Mouse (Mus musculus) CH12F3 (cell line): ENCODE data around the gene Sowahb.

Experiments used
- in situ Hi-C: fragments of 300-500 bp; cut with MboI; formaldehyde crosslinking; loops from 2 replicates; pipeline ENCODE4 v1.14.3; 2020; ENCODE audit warnings: low sequenced_read_pairs

Sowahb gene

DNA sequence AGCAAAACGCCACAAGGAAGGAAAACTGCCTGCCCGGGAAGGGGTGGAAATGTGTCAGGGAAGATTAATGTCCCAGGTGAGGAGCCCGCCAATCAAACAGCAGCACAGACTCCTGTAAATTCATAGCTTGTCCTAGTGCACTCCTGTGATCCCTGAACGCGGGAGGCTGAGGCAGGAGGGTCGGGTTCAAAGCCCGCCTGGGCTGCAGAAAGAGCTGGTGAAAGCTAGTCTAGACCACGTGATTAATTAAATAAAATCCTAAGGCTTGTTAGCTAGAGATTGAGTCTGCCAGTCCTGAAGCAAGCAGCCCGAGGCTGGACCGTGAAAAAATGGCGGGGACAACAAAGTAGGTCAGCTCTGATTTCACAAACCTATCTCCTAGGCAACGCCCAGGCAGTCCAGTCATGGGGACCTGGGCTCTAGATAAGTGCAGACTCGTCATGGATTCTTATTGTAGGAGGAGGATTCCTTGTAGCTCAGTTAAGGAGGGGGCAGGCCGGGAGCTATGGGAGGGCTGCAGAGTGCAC is 38.9 kb downstream of the Sowahb start:
- in situ Hi-C loops, result no loop called here

DNA sequence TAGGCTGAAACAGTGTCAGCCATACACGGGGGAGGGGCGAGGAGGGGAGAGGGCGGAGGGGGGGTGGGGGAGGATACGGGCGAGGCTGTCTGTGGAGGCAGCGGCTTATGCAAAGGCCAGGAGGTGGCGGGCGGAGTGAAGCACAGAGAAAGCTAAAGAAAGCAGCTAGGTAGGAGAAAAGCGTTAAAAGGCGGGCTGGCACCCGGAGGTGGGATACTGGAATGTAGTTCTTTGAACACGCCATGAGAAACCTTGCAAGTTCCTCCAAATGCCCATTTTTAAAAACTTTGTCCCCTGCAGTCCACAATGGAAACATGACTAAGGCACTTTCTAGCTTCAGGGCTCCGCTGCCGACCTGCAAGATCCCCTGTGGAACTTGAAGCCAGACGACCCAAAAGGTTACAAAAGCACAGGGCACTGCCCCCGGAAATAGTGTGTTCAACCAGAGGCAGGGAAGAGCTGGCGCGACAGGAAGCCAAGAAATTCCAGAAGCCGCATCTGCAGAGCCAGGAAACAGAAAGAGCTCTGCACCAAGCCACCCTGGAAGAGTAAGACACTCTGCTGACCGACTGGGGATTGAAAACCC is 39.5 kb downstream of the Sowahb start:
- in situ Hi-C loops, result no loop called here

DNA sequence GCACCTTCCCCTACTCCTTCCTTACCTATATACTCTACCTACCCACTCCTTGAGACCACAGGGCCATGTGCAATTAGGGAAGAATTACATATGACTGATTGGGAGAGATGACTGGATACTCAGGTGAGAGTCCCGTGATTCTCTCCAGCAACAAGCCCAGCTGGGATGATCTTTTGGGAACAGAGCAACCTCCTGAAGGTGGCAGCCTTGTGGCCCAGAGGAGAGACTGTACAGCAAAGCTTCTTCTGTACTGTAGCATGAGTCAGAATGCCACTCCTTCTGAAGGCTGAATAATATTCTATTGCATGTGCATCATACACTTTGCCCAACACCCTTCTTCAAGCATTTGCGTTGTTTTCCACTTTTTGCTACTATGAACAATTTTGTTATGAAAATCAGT is 42.2 kb downstream of the Sowahb start:
- in situ Hi-C loops, result no loop called here

DNA sequence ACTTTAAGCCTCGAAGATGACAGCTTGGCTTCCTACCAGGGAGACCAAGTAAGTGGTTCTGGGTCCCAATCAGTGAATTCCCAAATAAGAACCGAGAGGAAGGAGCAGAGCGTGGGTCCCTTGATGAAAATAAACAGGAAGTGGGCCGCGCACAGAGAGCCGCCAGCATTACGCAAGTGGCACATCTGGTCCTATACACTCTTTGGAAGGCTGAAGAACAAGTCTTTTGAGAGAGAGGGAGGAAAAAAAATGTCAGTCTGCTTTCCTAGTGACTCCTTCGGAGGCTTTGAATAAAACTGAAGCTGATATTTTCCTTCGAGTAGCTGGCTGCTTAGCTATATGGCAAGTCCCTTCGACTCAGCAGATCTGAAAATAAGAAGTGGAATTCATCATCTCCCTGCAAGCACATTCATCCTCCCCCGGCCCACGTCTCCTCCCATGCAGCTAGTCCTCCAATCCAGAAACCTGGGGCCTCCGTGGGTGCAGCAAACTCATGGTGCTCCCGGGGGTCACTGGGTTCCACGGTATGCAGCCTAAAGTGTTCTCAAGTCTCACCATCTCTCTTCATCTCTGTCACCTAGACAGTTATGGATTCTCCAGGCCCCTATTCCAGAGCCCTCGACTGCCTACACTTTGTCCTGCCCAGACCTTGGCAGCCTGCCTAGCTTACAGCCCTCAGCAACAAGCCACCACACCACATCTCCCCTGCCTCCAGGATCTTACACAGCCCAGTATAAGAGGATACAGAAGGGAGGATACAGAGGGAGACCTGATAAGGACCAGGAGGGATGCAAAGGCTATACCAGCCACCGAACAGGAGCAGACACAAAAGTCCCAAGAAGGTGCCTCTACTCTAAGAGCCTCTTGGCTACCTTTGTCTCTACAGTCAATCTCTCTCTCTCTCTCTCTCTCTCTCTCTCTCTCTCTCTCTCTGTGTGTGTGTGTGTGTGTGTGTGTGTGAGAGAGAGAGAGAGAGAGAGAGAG is 43.8 kb downstream of the Sowahb start:
- in situ Hi-C loops, result no loop called here

DNA sequence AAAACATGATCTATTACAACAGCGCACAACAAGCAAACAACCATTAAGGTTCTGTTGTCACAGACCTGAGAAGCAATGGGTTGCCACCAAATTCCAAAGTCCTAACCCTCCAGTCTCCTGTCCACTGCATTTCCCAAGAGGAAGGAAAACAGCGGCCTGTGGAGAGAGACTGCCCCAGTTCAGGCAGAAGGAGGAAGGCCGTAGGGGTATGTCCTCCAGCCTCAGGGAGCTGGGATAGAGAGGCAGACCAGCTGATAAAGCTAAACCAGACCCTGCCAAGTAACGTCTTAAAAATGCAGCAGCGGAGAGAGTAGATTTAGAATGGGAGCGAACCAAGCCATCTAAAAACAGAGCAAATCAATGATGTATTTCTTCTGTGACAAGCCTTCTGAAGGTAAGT is 44.8 kb downstream of the Sowahb start:
- in situ Hi-C loops, result no loop called here

DNA sequence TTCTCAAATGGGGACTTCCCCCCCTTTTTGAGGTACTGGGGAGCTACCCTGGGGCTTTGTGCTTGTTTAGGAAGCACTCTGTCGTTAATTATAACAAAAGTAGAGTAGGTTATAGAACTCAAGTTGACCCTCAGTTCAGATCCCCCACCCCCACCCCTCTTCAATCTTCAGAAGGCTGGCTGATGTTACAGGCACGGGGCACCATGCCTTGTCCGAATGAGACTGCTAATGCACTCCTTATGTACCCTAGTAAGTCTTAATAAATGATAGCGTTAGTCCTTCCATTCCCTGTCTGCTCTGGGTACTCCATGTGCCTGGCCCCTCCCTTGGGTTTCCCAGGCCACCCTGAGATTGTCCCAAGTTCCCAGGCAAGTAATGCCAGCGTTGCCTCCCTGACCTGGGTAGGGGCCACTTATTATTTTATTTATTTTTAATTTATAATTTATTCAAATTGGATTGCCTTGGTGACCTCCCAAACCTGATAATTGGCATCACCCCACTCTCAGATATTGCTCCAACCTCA is 46.3 kb downstream of the Sowahb start:
- in situ Hi-C loops, result no loop called here

DNA sequence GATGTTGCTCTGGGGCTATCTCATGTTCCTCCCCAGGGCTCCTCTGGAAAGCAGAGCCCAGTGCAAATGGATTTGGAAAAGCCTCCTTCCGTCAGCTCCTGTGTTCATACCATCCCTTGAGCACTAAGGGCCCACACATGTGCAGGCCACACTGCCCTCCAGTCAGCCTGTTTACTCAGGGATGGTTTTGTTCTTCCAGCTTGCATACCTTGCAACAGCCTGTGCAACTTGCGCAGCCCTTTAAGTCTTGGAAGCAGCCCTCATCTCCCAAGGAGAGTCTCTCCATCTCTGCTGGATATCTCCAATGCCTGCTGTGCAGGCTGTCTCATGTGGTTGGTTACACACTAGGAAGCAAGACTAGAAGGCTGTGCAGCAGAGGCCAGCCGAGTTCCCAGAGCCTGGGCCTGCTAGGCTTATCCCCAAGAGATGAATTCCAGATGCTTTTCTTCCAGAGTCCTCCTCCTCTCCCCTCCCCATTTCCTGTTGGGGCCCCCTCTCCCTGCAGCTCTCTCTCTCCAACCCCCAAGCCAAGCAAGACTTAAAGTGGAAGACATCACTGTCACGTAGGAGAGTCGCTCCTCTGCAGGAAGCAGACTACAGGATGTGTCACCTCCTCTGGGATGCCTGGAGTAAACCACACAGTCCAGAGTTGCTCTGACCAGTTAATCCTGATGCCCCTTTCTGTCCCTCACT is 47.2 kb downstream of the Sowahb start:
- in situ Hi-C loops, result no loop called here

DNA sequence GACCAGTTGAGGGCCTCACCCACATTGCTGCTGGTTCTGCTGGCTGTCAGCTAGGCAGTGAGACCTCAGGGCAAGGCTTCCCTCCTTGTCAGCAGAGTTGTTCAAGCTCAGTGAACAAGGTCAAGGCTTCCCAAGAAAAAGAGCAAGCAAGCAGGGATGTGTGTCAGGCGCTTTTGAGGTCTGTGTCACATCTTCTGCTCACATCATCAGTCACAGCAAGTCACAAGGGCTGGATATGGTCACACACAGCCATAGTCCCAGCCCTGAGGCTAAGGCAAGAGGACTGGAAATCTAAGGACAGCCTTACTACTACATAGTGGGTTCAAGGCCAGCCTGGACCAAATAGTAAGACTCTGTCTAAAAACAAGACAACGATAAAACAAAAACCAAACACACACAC is 50.0 kb downstream of the Sowahb start:
- in situ Hi-C loops, result no loop called here

DNA sequence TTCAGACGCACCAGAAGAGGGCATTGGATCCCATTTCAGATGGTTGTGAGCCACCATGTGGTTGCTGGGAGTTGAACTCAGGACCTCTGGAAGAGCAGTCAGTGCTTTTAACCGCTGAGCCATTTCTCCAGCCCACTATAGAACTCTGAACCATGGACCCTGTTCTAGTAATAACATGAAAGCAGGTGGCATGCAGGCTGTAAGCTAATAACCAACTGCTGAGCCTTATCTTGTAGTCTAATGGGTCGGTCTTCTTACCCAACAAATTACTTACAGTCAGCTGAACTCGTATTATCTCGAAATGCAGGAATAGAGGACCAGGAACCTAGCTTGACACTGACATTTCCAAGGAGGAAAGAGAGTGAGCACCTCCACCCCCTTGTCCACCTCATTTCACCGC is 50.5 kb downstream of the Sowahb start:
- in situ Hi-C loops, result no loop called here

DNA sequence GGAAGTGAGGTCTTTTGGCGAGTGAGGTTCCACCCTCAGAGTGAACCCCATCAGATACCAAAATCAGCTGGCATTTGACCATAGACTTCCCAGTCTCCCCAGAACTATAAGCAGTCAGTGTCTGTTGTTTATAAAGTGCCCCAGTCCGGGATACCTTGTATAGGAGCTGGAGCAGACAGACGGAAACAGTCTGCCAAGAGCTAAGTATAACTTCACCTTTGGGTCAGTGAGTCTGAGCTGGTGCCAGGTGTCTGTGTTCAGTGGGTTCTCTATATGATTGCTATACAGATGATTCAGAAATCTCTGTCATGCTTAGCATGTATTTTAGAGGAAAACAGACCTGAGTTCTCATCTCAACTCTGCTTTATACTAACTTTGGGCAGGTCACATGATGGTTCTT is 52.7 kb downstream of the Sowahb start:
- in situ Hi-C loops, result no loop called here
